Mouse (Mus musculus): ENCODE results near the gene Slc25a51.
A peak's percentile ranks its signal among the peaks of the same experiment; 100 is the strongest.

Slc25a51 gene

GRCm38 (mm10) chr4:45408427-45409132 lies at the start of gene Slc25a51:
Gene Slc25a51 (minus strand): TSS chr4:45408766.
- DNase-seq, result peak; percentile 85

DNA sequence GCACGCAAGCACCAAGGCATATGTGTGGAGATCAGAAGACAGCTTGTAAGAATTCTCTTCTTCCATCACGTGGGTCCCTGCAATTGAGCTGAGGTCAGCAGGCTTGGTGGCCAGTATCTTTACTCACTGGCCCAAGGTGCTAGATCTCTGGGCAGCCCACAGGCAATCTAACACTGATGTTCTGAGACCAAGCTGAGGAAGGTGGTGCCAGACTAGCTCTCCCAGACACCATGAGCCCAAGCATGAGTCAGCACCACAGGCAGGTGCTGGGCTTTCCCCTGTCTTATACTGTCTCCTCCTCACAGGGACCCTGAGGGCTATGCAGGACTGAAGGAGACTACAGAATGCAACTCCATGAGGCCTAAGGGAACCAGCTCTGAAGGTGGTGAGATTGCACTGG lies 49.0 kb upstream of the Slc25a51 start:
- no peak for DNase-seq

GRCm38 (mm10) chr4:45455001-45455400 lies 46.4 kb upstream of the Slc25a51 start:
- DNase-seq, result no peak

GRCm38 (mm10) chr4:45453271-45453851 lies 44.8 kb upstream of the Slc25a51 start:
- DNase-seq, result no peak

DNA sequence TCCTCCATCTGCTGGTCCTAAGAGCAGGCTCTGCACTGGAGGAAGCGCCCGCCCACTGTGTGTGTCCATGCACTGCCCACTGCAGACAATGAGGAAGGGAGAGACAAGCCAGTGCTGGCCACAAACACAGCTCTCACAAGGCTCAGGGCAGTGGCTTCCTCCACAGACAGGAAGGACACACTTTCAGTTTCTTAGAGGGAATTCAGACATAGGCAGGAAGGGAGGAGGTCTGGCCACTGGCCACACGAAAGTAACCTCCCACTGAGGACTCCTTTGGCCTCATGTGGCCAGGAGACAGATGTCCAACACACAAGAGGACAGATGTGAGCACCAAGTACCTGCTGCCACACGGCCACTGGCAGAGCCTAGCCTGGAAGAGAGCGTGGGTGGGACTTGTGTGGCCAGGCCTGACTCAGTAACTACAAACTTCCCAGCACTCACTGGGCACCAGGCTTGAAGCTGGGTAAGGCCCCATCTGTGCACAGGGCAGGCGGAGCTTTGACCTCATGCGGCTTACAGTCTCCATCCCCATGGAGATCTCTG lies 44.1 kb upstream of the Slc25a51 start:
- no peak for DNase-seq

DNA sequence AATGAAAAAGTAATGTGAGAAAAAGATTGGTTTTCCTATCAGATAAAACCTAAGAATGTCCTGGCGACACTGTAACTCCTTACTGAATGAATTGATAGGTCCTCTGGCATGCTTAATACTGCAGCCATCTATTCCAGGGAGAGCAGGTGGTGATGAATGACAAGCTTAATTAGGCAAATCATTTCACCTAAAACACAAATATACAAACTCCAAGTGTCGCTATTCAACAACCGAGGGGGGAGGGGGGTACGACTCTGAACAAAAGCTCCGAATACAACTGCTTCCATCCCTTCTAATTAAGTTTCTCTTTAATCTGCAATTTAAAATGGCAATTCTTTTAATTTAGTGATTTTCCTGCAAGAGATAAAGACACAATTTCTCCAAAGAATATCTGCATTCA lies 40.4 kb upstream of the Slc25a51 start:
- no peak for DNase-seq

- DNase-seq, result no peak
Measured at GRCm38 (mm10) chr4:45448481-45448880, 39.9 kb upstream of the Slc25a51 start.

GRCm38 (mm10) chr4:45447196-45447595 lies 38.6 kb upstream of the Slc25a51 start:
- no peak for DNase-seq

DNA sequence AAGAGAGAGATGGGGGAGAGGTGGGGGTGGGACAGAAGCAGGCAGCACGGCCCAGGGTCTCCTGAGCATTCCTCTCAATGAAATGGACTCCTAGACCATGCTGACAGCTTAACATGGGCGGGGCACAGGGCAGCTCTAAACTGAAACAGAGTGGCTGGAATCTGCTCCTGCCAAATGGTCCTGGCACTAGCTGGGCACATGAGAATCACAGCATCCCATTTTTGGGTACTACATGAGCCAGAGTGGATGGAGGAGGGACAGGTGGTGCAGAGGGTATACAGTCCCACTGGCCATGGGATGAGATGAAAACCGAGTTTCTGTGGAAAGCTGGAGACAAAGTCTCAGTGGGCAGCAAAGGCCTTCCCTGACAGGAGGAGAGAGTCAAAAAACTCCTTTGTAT lies 36.7 kb upstream of the Slc25a51 start:
- DNase-seq, result no peak

GRCm38 (mm10) chr4:45444813-45445212 lies 36.2 kb upstream of the Slc25a51 start:
- no peak for DNase-seq

DNA sequence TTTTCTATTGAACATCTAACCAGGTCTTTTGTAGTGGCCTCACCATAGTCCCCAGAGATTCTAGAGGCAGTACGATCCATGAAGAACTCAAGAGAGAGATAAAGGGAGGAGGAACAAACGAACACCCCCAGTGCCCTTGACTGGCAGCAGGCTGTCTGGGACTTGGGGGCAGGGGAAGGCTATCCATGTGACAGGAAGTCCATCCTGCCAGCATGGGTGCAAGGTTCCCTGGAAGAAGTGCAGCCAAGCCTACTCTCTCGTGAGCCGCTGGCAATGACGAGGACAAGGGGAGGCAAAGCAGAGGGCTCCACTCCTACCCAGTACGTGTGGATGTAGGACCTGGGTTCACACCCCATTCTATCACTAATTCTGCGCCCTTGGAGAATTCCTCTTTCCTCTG lies 35.1 kb upstream of the Slc25a51 start:
- DNase-seq, result no peak

GRCm38 (mm10) chr4:45442237-45442636 lies 33.7 kb upstream of the Slc25a51 start:
- no peak for DNase-seq

DNA sequence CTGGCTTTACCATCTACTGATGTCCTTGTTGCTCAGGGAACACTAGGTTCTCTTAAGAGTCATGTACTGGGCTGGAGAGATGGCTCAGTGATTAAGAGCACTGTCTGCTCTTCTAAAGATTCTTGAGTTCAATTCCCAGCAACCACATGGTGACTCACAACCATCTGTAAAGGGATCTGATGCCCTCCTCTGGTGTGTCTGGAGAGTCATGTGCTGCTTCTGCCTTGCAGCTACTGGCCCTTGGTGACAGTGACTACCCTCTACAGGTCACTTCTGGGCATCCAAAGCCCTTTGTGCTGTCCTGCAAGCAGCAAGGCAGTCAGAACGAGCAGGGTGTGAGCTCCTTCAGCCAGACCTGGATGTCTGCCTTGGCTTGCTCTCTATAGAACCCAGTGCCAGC lies 33.2 kb upstream of the Slc25a51 start:
- no peak for DNase-seq

GRCm38 (mm10) chr4:45439281-45439680 lies 30.7 kb upstream of the Slc25a51 start:
- no peak for DNase-seq

DNA sequence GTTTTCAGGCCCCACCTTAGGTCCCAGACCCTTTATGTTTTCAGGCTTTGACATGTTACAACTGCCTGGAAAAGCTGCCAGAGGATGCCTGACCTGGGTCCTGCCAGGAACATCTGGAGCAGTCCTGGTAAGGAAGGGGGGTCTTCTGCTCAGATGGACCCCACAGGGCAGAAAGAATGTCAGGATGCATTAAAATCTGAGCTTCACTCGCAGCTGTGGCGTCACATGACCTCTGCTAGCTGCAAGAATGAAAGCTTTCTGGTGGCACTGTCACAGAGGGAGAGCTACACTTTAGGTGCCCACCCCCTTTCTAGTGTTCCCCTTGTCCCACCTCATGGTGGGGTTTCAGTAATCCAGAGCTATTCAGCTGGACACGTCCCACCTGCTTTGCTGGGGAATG lies 28.4 kb upstream of the Slc25a51 start:
- no peak for DNase-seq

GRCm38 (mm10) chr4:45436383-45436913 lies 27.9 kb upstream of the Slc25a51 start:
- no peak for DNase-seq

DNA sequence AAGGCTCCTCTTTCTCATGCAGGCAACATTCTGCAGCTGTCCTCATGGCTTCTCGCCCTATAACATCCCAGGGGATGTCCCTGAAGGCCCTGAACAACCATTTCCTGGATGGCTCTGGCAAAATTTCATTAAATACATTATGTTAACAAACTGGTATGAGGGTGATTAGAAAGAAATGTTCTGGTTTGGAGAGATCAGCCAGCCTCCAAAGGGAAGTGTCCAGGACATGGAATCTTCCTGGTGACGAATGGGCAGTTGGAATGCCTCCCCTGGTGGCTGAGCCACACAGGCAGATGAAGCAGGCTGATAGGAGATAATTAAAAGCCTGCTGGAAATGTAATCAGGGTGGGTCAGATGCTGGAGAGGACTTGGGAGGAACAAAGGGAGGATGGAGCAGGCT lies 27.3 kb upstream of the Slc25a51 start:
- DNase-seq, result no peak

DNA sequence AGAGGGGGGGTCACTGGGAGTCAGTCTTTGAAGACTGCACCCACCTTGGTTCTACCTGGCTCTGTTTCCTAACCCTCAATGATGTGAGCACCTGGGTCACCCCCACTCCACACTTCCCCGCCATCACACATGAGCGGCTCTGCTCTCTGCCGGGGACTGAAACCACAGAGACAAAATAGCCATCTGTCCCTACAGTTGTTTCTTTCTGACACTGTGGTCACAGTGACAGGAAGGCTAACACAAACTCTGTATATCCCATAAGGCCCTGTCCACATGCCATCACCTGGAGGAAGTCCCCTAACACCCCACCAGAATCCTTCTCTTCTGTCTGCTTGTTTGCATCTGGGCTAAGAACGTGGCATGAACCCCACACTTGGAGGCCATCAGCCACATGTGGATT lies 26.1 kb upstream of the Slc25a51 start:
- no peak for DNase-seq

- DNase-seq, result no peak
Measured at GRCm38 (mm10) chr4:45434071-45434470, 25.5 kb upstream of the Slc25a51 start.

- no peak for DNase-seq
Measured at GRCm38 (mm10) chr4:45431806-45432205, 23.2 kb upstream of the Slc25a51 start.

DNA sequence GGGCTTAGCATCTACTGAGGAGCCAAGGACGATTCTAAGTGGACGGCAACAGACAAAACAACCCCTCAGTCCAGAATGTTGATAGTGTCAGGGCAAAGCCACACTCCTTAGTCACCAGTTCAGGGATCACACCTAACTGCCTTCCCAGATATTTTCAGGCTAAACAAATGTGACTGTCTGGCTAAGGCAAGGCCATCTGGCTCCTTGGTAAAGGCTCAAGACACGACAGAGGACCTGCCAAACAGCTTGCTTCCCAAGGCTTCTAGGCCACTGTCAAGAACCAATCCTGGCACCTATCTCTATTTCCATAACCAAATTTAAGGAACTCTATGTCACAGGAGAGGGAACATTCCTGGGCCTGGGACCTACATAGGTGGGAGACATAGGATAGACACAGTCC lies 22.8 kb upstream of the Slc25a51 start:
- no peak for DNase-seq

- no peak for DNase-seq
Measured at GRCm38 (mm10) chr4:45429451-45429850, 20.9 kb upstream of the Slc25a51 start.

DNA sequence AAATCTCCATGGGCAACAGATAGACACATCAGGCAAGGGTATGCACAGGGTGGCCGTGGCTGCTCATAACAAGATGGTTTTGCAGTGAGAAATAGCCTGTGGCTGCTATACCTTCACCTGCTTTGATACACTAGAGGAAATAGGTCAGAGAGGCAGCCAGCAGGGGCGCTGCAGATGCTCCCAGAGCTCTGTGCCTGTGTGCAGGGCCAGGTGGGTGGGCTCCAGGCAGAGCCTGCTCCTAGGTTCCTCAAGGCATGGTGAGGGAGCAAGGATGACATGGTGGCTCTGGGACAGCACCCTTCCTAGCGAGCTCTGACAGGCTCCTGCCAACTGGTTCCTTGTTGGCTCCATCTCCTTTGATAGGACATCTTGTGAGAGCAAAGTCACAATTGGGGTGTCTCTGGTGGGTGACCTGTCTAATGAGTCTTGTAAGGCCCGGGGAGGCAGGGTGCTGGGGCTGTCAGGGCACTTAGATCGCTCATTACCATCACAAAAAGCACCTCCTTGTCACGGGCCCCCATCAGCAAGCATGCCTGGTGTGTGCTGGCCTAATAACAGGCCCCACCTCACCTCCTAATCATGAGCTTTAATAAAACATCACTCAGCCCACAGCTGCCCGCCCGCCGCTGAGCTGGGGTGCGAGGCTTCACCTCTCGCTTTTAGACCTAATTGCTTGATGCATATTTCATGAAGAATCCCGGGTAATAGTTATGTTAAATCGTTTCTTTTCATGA lies 18.3 kb upstream of the Slc25a51 start:
- peak; percentile 44 for DNase-seq

- DNase-seq, result no peak
Measured at GRCm38 (mm10) chr4:45423406-45423805, 14.8 kb upstream of the Slc25a51 start.
